Mouse (Mus musculus) regulatory T cell (primary cell): Measurements from ENCODE around the gene Notum.

Experiments used
- in situ Hi-C: fragments of 300-600 bp; cut with MboI, MseI; formaldehyde crosslinking; loops from one replicate; pipeline ENCODE4 v1.15.1; 2025; ENCODE audit warnings: high pct_unique_total_duplicates

The Notum gene

DNA sequence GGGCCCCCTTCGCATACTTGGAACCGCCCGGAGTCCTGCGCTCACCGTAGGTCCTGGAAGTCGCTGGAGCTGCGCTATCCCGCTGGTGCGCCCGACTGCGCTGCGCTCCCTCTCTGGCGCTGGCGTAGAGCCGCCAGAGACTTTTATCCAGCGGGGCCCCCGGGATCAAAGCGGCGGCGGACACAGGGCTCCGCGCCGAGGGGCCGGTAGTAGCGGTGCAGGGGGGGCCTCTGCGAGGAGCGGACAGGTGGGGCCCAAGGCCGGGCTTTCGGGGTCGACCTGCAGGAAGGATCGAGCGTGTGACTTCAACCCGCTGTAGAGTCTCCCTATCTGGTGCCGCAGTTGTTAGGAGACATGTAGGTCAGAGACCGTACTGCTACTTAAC, at the start of gene Notum:
Gene Notum (minus strand): TSS at position 100 of the 385 bp plus-strand sequence.
- in situ Hi-C loops = no loop called here

GRCm38 (mm10) chr11:120710672-120711071, 49.7 kb upstream of the Notum start:
- in situ Hi-C loops = loop anchor here (5.0 kb wide), 1 partner anchor 88 kb away; no protein-coding TSS in a partner anchor

- in situ Hi-C loops = no loop called here
Observed at GRCm38 (mm10) chr11:120709551-120709950, 48.6 kb upstream of the Notum start.

- in situ Hi-C loops = no loop called here
Observed at GRCm38 (mm10) chr11:120707969-120708368, 47.0 kb upstream of the Notum start.

GRCm38 (mm10) chr11:120707225-120707624, 46.2 kb upstream of the Notum start:
- in situ Hi-C loops = no loop called here

GRCm38 (mm10) chr11:120706120-120706519, 45.1 kb upstream of the Notum start:
- in situ Hi-C loops = no loop called here

DNA sequence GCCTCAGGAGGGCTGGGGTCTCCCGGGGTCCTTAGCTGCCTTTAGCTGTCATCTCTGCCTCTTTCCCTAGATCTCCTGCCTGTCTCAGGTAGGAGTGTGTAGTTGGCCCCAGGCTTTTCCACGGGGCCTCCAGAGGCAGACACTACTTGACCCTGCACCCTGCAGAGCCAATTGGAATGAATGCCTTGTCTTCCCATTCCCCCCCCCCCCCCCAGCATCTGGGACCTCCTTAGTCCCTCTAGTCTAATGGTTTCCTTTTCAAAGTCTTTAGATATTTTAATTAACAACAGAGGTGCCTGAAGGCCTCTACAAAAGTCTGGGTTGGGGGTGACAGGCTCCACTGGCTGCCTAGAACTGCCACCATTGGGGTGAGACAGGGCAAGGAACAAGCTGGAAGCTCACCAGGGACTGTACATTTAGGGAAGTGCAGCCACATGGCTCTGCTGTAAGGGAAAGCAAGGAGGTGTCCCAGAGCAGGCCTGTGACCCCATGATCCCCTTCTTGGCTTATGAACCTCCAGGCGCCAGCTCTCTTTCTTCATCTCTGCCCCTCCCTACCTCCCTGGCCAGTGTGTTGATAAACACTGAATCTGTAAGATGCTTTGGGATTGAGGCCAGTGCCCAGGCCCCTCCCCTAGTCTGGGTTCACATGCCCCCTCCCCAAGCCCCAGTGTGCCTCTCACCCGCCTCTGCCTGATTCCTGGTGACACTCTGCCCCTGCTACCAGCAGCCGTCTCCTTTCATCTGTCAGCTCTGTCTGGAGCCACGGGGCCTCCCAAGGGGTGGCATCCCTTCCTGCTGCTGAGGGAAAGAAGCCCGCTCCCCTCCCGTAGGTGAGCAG, 43.7 kb upstream of the Notum start:
- in situ Hi-C loops = no loop called here

DNA sequence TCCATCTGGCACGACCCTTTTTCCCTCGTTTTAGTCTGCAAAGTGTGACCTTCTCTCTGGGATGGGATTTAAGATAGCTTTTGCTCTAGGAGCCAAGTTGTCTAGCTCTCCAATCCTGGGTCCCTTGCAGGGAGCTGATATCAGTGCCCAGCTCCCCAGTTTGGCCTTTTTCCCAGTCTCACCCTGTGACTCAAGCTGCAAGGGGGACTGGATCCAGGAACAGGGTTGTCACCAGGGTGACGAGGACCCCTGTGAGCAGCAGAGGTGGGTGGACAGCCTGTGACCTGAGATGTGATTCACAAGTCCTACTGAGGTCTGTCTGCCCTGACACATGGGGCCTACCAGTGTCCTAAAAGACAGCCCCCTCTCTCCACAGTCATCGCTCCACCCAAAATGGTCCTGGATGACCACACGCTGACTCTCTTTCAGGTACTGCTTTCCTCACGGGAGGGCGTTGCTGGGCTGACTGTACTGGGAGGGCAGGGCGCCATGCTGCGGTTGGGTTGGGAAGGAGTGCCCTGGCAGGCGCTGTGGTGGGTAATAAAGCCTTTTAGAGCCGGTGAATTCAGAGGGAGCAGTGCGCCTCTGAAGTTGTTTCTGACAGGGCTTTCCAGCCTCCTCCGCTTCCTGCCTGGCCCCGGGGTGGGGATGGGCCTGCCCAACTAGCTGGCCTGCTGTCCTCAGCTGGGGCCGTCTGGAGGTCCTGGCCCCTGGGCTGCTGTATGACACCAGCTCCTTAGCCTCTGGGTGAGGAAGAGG, 42.9 kb upstream of the Notum start:
- in situ Hi-C loops = no loop called here

GRCm38 (mm10) chr11:120697741-120698140, 36.8 kb upstream of the Notum start:
- in situ Hi-C loops = no loop called here

GRCm38 (mm10) chr11:120696568-120696967, 35.6 kb upstream of the Notum start:
- in situ Hi-C loops = no loop called here

- in situ Hi-C loops = no loop called here
Observed at GRCm38 (mm10) chr11:120695641-120696040, 34.7 kb upstream of the Notum start.

DNA sequence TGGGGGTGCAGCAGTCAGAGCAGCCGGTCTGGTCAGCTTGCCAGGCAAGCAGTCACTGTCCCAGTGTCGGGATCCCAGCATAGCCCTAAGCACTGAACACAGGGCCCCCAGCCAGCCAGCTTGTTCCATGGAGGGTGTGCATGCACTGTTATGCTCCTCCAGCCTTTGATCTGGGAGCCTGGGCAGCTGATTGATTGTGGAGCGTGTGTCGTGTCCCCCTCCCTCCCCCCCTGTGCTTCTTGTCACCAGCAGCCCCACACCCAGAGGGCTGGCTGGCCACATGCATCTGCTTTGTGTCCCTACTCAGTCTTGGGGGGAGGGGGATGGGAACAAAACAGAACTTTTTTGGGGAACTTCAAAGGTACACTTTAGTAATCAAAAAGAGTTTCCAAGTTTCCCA, 34.2 kb upstream of the Notum start:
- in situ Hi-C loops = no loop called here

GRCm38 (mm10) chr11:120693461-120693860, 32.5 kb upstream of the Notum start:
- in situ Hi-C loops = no loop called here

DNA sequence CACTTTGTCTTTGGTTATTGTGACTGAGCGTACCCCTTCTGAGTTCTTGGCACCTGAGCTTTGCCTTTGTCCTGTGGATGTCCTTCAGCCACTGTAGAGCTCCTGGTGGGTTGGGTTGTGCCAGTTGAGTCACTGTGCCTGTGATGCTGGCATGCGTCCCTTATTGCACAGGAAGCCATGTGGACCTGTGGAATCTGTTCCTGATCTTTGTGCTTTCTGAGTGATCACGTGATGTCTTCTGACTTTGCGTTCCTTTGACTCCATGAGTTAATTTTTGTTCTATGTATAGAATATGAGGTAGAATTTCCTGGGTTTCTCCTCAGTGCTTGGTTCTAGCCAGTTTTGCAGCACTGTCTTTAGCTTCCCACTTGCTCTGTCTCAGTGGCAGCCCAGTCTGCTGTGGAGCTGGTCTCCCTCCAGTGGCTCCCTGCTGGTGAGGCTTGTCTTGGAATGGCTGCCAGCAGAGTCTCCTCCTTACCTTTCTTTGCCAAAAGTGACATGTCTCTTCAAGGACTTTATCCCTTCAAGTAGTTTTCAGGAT, 31.6 kb upstream of the Notum start:
- in situ Hi-C loops = no loop called here

DNA sequence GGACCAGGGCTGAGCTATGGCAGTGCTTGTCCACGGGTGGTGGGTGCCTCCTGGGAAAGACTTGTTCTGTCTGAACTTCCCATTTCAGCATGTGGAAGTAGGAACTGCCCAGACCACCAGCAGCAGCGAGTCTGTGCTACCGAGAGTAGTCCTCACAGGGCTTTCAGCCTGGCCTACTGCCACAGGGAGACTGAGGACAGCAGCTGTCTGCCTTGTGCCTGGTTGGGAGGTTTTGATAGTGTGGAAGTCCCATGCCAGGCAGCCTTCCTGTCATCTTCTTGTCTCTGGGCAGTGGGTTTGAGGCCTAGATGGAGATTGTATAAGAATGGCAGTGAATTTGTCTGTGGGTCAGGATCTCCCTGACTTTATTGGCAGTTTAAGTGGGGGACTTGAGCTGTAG, 28.4 kb upstream of the Notum start:
- in situ Hi-C loops = no loop called here

GRCm38 (mm10) chr11:120686650-120687272, 25.8 kb upstream of the Notum start:
- in situ Hi-C loops = no loop called here

- in situ Hi-C loops = no loop called here
Observed at GRCm38 (mm10) chr11:120684660-120685059, 23.7 kb upstream of the Notum start.

GRCm38 (mm10) chr11:120684086-120684485, 23.1 kb upstream of the Notum start:
- in situ Hi-C loops = no loop called here

DNA sequence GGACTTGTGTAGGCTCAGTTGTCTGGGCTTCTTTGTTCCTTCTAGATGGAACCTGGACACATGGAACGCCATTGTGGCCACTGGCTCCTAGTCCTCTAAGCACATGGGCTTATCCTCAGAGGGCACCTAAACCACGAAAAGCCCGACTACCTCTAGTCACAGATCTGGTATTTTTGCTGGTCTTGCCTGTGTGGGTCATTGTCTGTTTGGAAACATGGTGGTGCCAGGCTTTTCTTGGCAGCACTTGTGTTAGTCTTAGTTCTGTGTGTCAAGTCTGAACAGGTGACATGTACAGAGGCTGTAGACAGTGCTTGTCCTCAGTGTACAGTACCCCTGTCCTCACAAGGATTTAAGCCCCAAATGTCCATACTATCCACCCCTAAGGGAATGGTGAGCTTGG, 22.6 kb upstream of the Notum start:
- in situ Hi-C loops = no loop called here

GRCm38 (mm10) chr11:120682683-120683082, 21.7 kb upstream of the Notum start:
- in situ Hi-C loops = no loop called here

- in situ Hi-C loops = no loop called here
Observed at GRCm38 (mm10) chr11:120679909-120680308, 18.9 kb upstream of the Notum start.

DNA sequence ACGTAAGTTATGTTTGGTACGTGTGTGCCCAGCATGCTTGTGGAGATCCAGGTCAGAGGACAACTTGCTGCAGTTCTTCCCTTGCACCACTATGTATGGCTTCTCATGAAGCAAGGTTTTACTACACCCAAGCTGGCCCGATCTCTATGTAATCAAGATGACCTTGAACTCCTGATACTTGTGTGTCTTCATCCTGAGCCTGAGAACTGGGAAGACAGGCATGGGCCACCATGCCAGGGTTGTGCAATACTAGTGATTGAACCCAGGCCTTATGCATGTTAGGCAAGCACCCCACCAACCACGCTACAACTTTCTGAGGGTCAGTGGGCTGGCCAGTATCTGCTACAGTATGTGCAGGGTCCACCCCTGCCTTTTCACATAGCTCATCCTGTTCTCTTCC, 16.0 kb upstream of the Notum start:
- in situ Hi-C loops = no loop called here
